Mouse (Mus musculus) adrenal gland, postnatal 36 days (tissue): ENCODE results near the gene Lpcat2. TPM values are rescaled to one million over a fixed set of nuclear protein-coding genes. Genes with fewer than 3 reads are reported as not detected.
A peak's percentile ranks its signal among the peaks of the same experiment; 100 is the strongest.
"Not testable (repeated sequence)": the region's sequence is repeated elsewhere in the genome, so short reads cannot be mapped to it uniquely, and the experiment has no call there.

Experiments used
- DNase-seq, 2 experiments: peaks; one replicate each; pipeline ENCODE4 v3.0.0; 2021; ENCODE audit warnings: mixed read lengths in 1 of 2
- total RNA-seq, 2 experiments: library from RNA; stranded (reverse); gene quantifications; 2 replicates each; pipeline ENCODE4 v1.2.3; 2021

Gene Lpcat2
- total RNA-seq, 2 experiments from 2014 or later: 2.7 to 24.5 TPM

- no peak for DNase-seq
These were observed 1.8 kb upstream of the Lpcat2 start for GRCm38 (mm10) chr8:92853188-92853983.

DNA sequence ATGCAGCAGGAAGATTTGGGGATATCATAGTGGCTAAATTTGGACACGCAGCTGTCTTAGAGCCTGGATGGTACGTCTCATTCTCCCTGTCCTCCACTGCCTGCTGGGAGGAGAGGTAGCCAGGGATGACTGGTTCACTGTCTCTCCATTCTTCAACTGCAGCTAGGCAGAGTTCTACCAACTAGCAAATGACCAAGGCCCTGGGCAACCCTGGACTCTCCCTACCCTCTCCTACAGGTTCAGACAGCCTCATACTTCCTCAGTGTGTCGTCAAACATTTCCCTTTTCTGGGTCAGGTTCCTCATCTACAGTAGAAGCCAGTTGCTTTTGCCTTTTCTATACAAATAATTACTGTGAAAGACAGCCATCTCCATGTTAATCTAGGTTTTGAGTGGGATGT lies 466 bp upstream of the Lpcat2 start:
- no peak for DNase-seq

GRCm38 (mm10) chr8:92856273-92856986 lies 1.3 kb downstream of the Lpcat2 start:
- no peak for DNase-seq

DNA sequence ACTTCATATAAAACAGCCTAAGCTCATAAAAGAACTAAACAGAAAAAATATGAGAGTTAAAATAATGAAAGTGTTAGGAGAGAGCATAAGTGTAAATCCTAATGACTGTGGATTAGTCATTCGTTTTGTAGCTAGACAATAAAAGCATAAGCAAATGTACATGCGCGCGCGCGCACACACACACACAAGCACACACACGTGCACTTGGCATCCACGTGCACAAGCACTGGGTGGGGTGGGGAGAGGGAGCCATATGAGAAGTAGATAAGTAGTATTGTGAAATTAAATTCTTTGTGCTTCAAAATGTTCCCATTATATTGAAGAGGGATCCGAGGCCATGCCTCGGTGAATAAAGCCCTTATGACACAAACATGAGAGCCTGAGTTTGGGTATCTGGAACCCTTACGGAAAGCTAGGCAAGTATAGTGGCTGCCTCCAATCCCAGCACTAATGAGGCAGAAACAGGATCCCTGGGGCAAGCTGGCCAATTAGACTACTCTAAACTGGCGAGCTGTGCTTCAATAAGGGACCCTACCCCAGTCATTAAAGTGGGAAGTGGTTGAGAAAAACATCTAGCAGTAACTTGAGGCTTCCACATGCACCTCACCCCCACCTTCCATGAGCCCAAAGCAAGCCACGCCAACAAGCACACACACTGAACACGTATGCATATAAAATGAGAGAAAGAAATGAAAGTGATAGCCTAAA lies 3.5 kb downstream of the Lpcat2 start:
- no peak for DNase-seq

GRCm38 (mm10) chr8:92861977-92862376 lies 6.8 kb downstream of the Lpcat2 start:
- no peak for DNase-seq

DNA sequence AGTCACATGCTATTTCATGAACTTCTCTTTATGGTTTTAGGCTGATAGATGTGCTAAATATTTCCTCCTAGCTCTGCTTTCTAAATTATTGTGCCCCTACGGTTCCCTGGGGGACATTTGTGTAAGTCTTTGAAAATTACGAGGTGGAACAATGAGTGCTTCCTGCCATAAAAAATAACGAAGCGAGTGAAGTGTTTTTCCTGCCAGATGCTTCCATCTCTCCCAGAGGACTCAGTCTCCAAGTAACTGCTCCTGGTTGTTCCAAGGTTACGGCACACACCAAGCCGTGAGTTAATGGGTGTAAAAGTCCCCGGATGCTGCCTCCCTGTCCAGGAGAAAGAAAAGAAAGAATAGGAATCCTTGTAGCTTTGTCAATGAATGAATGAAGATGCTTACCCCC lies 15.1 kb downstream of the Lpcat2 start:
- DNase-seq: no peak

DNA sequence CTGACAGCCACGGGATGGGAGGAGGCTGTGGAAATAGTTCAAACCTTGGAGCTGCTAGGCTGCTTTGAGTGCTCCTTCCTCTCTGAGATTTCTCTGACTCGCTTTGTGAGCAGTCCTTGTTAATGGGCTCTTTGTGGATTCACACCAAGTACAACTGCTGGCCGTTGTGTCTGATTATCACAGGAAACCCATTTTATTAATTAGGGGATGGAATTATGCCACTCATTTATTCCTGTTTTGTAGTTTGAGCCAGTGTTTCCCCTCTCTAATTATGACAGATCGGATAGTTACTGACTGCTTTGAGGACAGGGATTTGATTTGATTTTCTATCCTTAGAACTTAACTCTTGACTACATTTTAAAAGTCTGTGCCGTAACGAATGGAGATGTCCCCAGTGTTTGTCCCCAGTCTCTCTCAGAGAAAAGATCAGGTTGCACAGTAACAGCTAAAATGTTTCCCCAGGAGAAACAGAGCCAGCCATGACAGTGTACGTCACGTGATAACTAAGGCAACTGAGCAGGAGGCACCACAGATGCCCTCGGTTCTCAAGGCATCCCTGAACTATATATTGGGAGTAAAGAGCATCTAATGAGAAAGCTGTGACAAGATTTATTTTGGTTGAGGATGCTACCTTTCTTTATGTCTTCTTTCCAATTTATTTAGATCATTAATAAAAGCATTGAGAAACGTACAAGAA lies 17.1 kb downstream of the Lpcat2 start:
- no peak for DNase-seq

DNA sequence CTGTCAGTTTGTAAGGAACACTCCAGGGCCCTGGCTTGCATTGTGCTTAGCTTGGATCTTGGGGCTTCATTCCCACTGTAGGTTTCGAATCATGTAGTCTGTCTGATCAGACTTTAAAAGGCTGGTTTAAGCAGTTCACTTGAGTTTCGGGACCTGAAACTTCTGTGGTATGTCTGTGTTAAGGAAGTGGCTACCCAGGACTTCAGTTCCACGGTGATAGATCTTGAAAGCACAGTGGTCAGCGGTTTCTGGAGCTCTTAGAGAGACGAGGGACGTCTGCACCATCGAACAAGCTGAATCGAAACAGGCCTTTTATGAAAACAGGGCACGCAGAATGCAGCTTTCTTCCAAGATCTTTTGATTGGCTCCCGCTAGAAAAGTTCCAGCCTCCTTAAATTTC lies 20.7 kb downstream of the Lpcat2 start:
- no peak for DNase-seq

DNA sequence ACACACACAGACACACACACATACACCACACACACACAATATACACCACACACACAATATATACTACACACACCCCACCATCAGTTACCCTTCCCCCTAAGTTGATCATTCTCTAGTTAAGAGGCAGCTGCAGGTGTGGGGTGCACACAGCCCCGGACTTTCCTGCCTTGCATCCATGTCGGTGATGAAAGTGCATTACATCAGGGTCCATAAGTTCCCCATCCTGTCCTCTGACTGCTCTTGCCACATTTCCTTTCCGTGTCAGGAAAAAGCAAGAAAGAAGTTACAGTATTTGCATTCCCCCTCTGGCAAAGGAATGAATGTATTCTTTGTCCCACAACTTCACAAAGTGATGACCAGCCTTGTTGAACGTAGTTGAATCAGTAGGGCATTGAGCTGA lies 26.1 kb downstream of the Lpcat2 start:
- DNase-seq: no peak

GRCm38 (mm10) chr8:92883771-92884170 lies 28.6 kb downstream of the Lpcat2 start:
- peak in 1 of 2 experiments; percentile 30 for DNase-seq

GRCm38 (mm10) chr8:92892216-92892615 lies 37.1 kb downstream of the Lpcat2 start:
- DNase-seq: not testable (repeated sequence)

DNA sequence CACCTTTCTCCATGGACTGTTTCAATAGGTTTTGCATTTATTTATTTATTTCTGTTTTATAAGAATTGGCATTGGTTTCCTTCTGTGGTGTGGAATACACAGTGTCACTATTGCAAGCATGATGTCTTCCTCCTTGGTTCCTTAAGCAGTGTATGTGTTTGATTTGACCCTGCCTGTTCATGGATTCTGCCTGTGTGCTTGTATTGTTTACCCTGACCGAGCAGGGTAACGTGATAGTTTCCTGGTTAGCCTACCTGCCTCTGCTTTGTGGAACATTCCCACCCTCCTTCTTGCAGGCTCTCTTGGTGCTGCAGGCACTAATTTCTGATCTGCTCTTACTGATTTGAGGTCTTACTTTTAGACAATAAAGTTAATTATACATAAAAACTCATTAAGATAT lies 38.7 kb downstream of the Lpcat2 start:
- no peak for DNase-seq

- no peak for DNase-seq
These were observed 39.9 kb downstream of the Lpcat2 start for GRCm38 (mm10) chr8:92895053-92895452.

GRCm38 (mm10) chr8:92896056-92896455 lies 40.9 kb downstream of the Lpcat2 start:
- no peak for DNase-seq

GRCm38 (mm10) chr8:92896611-92897010 lies 41.5 kb downstream of the Lpcat2 start:
- no peak for DNase-seq

DNA sequence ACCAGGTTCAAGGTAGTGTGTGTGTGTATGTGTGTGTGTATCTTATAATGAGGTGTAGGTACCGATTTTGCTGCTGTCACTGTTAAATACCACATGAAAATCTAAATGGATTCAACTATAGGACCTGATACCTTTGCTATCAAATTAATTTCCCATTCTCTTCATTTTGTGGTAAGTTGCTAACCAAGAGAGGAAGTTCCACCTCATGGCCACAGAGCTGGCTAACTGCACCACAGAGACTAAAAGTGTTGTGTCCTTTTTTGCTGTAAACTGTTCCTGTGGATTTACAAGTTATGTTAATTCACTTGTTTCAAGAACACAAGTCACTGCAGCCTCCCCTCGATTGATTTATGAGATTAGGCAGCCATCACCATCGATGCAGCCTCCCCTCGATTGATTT lies 42.7 kb downstream of the Lpcat2 start:
- DNase-seq: no peak

DNA sequence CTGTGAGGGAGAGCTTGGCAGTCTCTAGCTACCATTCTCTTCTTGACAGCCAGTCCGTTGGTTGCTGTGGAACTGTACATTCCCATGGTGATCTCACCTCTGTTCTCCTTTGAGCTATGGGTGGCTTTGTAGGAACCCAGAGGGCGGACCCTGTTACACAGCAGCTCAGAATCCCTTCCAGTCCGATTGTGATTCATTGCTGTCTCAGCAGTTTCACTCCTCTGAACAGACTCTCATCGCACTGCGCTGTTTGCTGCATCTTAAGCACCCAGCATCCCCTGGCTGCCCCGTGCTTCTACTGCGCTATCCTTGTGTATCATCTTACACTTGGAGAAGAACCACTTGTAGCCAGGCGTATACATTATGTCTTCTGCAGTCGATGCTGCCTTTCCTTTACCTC lies 44.5 kb downstream of the Lpcat2 start:
- no peak for DNase-seq

DNA sequence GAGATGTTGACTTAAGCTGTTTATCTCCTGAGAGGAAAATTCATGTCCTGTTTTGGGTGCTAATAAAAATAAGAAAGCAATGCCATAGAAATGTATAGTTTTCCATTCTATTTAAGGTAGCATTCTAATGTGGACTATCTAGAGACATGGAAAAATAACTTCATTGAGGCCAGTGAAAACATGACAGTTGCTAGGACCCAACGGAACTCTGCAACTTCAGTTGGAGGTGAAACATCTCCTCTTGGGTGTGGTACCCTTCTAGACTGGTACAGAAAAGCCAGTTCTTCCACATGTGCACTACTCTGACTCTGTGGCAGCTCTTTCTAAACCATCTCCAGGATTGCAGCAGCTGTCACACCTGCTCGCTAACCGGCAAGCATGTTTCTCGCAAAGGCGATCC lies 46.0 kb downstream of the Lpcat2 start, which contains the start of gene Capns2:
Gene Capns2, plus strand, starts transcription at position 301 of the 400 bp plus-strand sequence.
- DNase-seq: no peak

DNA sequence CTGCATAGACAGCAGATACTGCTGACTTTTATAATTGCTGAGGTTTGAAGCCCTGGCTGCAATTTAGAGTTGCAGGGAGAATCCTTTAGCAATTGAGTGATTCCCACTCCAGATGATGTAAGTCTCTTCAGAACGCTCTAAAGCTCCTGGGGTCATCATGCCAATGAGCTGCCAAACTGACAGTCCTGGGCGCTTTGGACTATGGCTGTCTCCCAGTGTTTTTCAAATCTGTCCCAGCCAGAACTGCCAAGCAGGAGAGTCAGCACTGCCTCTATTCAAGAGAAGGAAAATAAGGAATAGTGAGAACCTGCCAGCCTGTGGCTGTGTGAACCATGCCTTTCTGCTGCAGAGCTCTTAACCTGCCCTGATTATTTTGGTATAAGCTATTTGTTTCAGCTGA lies 47.8 kb downstream of the Lpcat2 start:
- no peak for DNase-seq

DNA sequence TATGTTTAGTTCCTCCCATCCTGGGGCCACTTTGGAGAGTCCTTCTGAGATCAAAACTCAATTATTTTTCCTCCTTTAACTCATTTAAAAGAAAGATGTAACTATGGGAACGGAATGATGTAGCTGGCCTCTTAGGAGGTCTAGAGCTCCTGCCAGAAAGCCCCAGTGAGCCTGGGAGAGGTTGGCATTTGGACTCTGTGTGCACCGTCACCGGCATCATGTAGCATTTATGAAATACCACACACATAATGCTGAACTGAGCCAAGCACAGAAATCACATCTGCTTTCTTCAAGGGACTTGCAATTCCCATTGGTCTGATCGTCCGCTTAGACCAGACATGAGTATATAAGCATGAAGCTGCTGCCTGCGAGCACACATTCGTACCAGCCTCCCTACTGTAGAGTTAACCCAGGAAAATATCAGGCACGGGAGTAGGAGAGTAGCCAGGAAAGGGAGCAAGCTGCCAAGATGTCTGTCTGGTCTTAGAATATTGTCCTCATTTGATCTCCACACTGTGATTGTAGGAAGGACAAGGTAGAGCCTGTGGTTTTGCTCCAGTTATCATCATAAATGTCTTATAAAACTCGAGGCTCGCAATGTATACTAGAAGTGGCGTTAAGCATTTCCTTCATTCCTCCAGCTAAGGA lies 48.5 kb downstream of the Lpcat2 start:
- DNase-seq: no peak

- no peak for DNase-seq
These were observed 51.4 kb downstream of the Lpcat2 start for GRCm38 (mm10) chr8:92906553-92906952.

- no peak for DNase-seq
These were observed 53.3 kb downstream of the Lpcat2 start for GRCm38 (mm10) chr8:92908448-92908847.
